Mouse (Mus musculus): ENCODE data around the gene Cox8c. TPM values are rescaled to one million over a fixed set of nuclear protein-coding genes. Genes with fewer than 3 reads are reported as not detected.
A peak's percentile ranks its signal among the peaks of the same experiment; 100 is the strongest.

The Cox8c gene
- not detected in 2 replicates for total RNA-seq (2014; rRNA removed)
- not detected in 2 replicates for polyA plus RNA-seq (2015; fragmentation: Nextera tagmentation; extraction: Ambion mirVana)

DNA sequence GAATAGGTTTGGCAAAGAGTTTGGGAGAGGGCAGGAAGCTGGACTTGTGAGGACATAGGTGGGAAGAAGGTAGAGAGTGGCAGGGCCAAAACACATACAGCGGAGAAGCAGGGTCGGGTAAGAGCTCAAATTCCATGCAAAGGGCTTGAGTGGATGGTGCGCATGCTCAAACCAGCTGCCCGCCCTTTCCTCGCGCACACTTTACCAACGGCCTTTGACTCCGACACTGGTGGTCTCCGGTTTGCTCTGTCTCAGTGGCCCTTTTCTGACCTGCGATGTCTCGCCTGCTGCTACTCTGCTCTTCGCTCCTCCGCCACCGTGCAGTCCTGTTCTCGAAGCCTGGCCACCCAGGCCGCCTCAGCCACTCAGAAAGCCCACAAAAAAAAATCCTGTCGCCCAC lies at the start of gene Cox8c:
Cox8c (plus strand) TSS at position 226 of the 400 bp plus-strand sequence.
- Histone ChIP-seq H3K9ac (replicated peaks; ENCODE audit: low read length) (no peak within 1 kb of the TSS), H3K9me3 (ENCODE audit: low read length) (no peaks in the 10 kb centered on the region), H3K27me3 (ENCODE audit: insufficient read depth, low read length) (no peaks in the 10 kb centered on the region), H3K27ac (no peak within 1 kb of the TSS), H3K4me3 (ENCODE audit: low read length) (no peak within 1 kb of the TSS), H3K4me2 (ENCODE audit: low read depth, low read length) (no peak within 1 kb of the TSS), H3K36me3 (ENCODE audit: insufficient read depth, low read length) (no peaks in the 10 kb centered on the region), H3K4me1 (ENCODE audit: insufficient read depth, low read length) (no peaks in the 10 kb centered on the region)
- ATAC-seq (no peak), DNase-seq (ENCODE audit: low spot score) (no peak)
- WGBS, result 94% methylated on average over 17 of the region's 17 CpGs
- no peak for TF ChIP-seq CTCF (IDR thresholded peaks at IDR 0.05; ENCODE audit: low read depth)

GRCm38 (mm10) chr12:102860806-102861205 lies 38.3 kb upstream of the Cox8c start:
- no peaks in the 10 kb centered on the region for H3K36me3 ChIP-seq (ENCODE audit: insufficient read depth, low read length)
- DNase-seq (ENCODE audit: low spot score), result no peak
- H3K9ac ChIP-seq (replicated peaks; ENCODE audit: low read length), result no peak overlapping the region
- TF ChIP-seq CTCF (IDR thresholded peaks at IDR 0.05; ENCODE audit: low read depth), result no peak
- ATAC-seq, result no peak
- H3K4me2 ChIP-seq (ENCODE audit: low read depth, low read length), result no peak overlapping the region
- no peak overlapping the region for H3K27ac ChIP-seq
- no peaks in the 10 kb centered on the region for H3K27me3 ChIP-seq (ENCODE audit: insufficient read depth, low read length)
- no peaks in the 10 kb centered on the region for H3K4me1 ChIP-seq (ENCODE audit: insufficient read depth, low read length)
- H3K9me3 ChIP-seq (ENCODE audit: low read length), result no peaks in the 10 kb centered on the region
- H3K4me3 ChIP-seq (ENCODE audit: low read length), result no peak overlapping the region

- Histone ChIP-seq H3K27me3 (ENCODE audit: insufficient read depth, low read length) (no peaks in the 10 kb centered on the region), H3K4me1 (ENCODE audit: insufficient read depth, low read length) (no peaks in the 10 kb centered on the region), H3K4me3 (ENCODE audit: low read length) (no peak overlapping the region), H3K9me3 (ENCODE audit: low read length) (no peaks in the 10 kb centered on the region), H3K4me2 (ENCODE audit: low read depth, low read length) (no peak overlapping the region), H3K36me3 (ENCODE audit: insufficient read depth, low read length) (no peaks in the 10 kb centered on the region), H3K27ac (no peak overlapping the region), H3K9ac (replicated peaks; ENCODE audit: low read length) (no peak overlapping the region)
- ATAC-seq (no peak), DNase-seq (ENCODE audit: low spot score) (no peak)
- TF ChIP-seq CTCF (IDR thresholded peaks at IDR 0.05; ENCODE audit: low read depth), result no peak
- WGBS, result 98% methylated on average over 2 of the region's 2 CpGs
Measured at GRCm38 (mm10) chr12:102869802-102870201, 29.3 kb upstream of the Cox8c start.

DNA sequence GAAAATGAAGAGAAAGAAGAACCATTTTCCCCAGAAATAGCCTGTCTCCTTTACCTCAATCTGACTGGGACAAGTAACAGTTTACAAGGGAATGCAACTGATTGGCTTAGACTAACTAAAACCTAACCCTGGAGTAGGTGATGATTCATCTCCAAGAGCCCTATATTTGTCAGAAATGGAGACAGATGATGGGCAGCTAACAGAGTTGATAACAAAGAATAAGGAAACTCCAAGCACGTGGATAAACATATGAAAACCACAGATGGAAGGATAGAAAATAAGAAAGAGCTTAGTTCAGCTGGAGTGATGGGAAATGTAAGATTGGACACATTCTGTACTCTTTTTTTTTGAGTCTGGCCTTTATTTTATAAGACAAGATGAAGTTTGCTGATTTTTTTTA lies 28.6 kb upstream of the Cox8c start:
- Histone ChIP-seq H3K9ac (replicated peaks; ENCODE audit: low read length) (no peak overlapping the region), H3K4me2 (ENCODE audit: low read depth, low read length) (no peak overlapping the region), H3K36me3 (ENCODE audit: insufficient read depth, low read length) (no peaks in the 10 kb centered on the region), H3K27me3 (ENCODE audit: insufficient read depth, low read length) (no peaks in the 10 kb centered on the region), H3K27ac (no peak overlapping the region), H3K9me3 (ENCODE audit: low read length) (no peaks in the 10 kb centered on the region), H3K4me3 (ENCODE audit: low read length) (no peak overlapping the region), H3K4me1 (ENCODE audit: insufficient read depth, low read length) (no peaks in the 10 kb centered on the region)
- no peak for TF ChIP-seq CTCF (IDR thresholded peaks at IDR 0.05; ENCODE audit: low read depth)
- ATAC-seq (no peak), DNase-seq (ENCODE audit: low spot score) (no peak)
- 86% methylated on average over 1 of the region's 1 CpGs for WGBS

DNA sequence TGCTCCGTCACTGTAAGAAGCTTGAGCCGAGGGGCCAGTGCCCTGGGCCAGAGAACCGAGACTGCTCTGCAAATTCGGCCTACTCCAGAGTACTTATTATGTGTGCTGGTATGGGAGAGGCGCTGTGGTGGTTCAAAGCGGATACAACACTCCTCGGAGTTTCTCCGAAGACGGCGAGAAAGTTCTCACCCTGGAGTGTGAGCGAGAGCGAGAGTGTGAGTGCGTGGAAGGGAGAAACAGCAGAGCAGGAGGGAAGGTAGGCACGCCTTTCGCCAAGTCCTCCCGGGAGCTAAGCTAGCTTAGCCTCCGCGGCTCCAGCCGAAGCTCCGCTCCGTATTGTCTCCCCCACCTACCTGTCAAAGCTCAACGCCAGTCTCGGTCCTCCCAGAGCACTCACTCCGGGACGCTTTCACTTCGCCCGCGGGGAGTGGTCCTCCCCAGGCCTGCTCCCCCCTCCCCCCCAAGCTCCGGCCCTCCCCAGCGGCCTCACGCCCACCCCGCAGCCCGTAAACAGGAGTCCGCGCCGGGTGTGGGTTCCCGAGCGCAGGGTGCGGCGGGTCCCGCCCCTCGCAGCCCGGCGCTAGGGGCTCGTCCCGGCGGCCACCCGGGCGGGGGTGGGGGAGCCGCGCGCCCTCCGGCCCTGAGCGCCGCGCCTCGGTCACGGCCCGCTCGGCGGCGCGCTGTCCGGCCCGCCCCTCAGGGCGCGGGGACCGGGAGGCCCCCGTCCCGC lies 21.6 kb upstream of the Cox8c start:
- TF ChIP-seq CTCF (IDR thresholded peaks at IDR 0.05; ENCODE audit: low read depth), result no peak; the same call in 1 of the 2 replicates
- Histone ChIP-seq H3K4me1 (ENCODE audit: insufficient read depth, low read length) (no peaks in the 10 kb centered on the region), H3K36me3 (ENCODE audit: insufficient read depth, low read length) (no peaks in the 10 kb centered on the region), H3K4me2 (ENCODE audit: low read depth, low read length) (peak overlapping the region; percentile 86), H3K4me3 (ENCODE audit: low read length) (peak overlapping the region; percentile 64), H3K27ac (peak overlapping the region; percentile 96), H3K9me3 (ENCODE audit: low read length) (no peaks in the 10 kb centered on the region), H3K27me3 (ENCODE audit: insufficient read depth, low read length) (no peaks in the 10 kb centered on the region), H3K9ac (replicated peaks; ENCODE audit: low read length) (peak overlapping the region; percentile 96)
- peak; percentile 73 for ATAC-seq
- DNase-seq (ENCODE audit: low spot score), result peak; percentile 55
- WGBS, result under 1% methylated on average over 50 of the region's 70 CpGs

- under 1% methylated on average over 61 of the region's 95 CpGs for WGBS
- Histone ChIP-seq H3K4me3 (ENCODE audit: low read length) (peak within 1 kb of the TSS; percentile 64), H3K36me3 (ENCODE audit: insufficient read depth, low read length) (no peaks in the 10 kb centered on the region), H3K9ac (replicated peaks; ENCODE audit: low read length) (peak within 1 kb of the TSS; percentile 96), H3K4me2 (ENCODE audit: low read depth, low read length) (peak within 1 kb of the TSS; percentile 86), H3K27ac (peak within 1 kb of the TSS; percentile 96), H3K4me1 (ENCODE audit: insufficient read depth, low read length) (no peaks in the 10 kb centered on the region), H3K9me3 (ENCODE audit: low read length) (no peaks in the 10 kb centered on the region), H3K27me3 (ENCODE audit: insufficient read depth, low read length) (no peaks in the 10 kb centered on the region)
- ATAC-seq, result peak; percentile 97
- TF ChIP-seq CTCF (IDR thresholded peaks at IDR 0.05; ENCODE audit: low read depth), result no peak
- peak; percentile 99 for DNase-seq (ENCODE audit: low spot score)
Measured at GRCm38 (mm10) chr12:102878031-102878823, 20.9 kb upstream of the Cox8c start, which contains the start of gene Btbd7. Btbd7 (minus strand) TSS chr12:102878471.
